Mouse (Mus musculus) heart, adult 2 months (tissue): Measurements from ENCODE around the gene Fut2.

Experiments
- CTCF ChIP-seq: fragments of 200-600 bp; IDR thresholded peaks from 2 replicates; pipeline ENCODE4 v1.8.1; 2022; ENCODE audit warnings: antibody characterized with exemption, mild to moderate bottlenecking, moderate library complexity
- POLR2A ChIP-seq: fragments of 200-500 bp; IDR thresholded peaks from 2 replicates; pipeline ENCODE4 v1.6.1; 2011; ENCODE audit warnings: mild to moderate bottlenecking, low read depth, low read length, control low read depth; ENCODE audit not compliant: insufficient read depth

GRCm38 (mm10) chr7:45635711-45636688 lies 30.2 kb downstream of the Fut2 start:
- TF ChIP-seq POLR2A: no peak
- no peak for TF ChIP-seq CTCF
